Mouse (Mus musculus): ENCODE results near the gene Prpf19. TPM values are rescaled to one million over a fixed set of nuclear protein-coding genes. Genes with fewer than 3 reads are reported as not detected.
A peak's percentile ranks its signal among the peaks of the same experiment; 100 is the strongest.

Gene Prpf19
- polyA plus RNA-seq, 2 experiments: 15.7 to 108 TPM

GRCm38 (mm10) chr19:10930641-10931040 is 35.6 kb downstream of the Prpf19 start:
- Histone ChIP-seq H3K27ac (no peak overlapping the region), H3K9me3 (ENCODE audit: control insufficient read depth, low read length) (no peaks in the 10 kb centered on the region), H3K4me1 (replicated peaks; ENCODE audit: control insufficient read depth in 2 of 2, insufficient read depth in 2 of 2, low read length in 1 of 2) (0 out of 4 replicates have a peak, but pooled peaks cover 0 to 1% of the 10 kb centered on the region in 2 experiments), H3K4me2 (ENCODE audit: low read depth) (no peak overlapping the region), H3K36me3 (replicated peaks; ENCODE audit: control insufficient read depth, insufficient read depth, low read depth) (no peaks in the 10 kb centered on the region), H3K9ac (replicated peaks) (no peak overlapping the region), H3K27me3 (ENCODE audit: control insufficient read depth, insufficient read depth, low read length) (no peaks in the 10 kb centered on the region), H3K4me3 (ENCODE audit: insufficient read depth in 1 of 2, low read depth in 2 of 2, low read length in 2 of 2) (no peak overlapping the region)
- DNase-seq (ENCODE audit: low read depth in 3 of 3, low spot score in 3 of 3) (no peak), ATAC-seq (ENCODE audit: insufficient read depth) (no peak)
- WGBS (ENCODE audit: insufficient replicate concordance): 39% methylated on average over 2 of the region's 2 CpGs
- no peak for TF ChIP-seq EP300 (IDR thresholded peaks at IDR 0.05; ENCODE audit: low read depth)
- no peak for TF ChIP-seq CTCF (IDR thresholded peaks at IDR 0.05; ENCODE audit: low read depth)

- DNase-seq (ENCODE audit: low read depth in 3 of 3, low spot score in 3 of 3) (no peak), ATAC-seq (ENCODE audit: insufficient read depth) (no peak)
- Histone ChIP-seq H3K9me3 (ENCODE audit: control insufficient read depth, low read length) (no peaks in the 10 kb centered on the region), H3K4me3 (ENCODE audit: insufficient read depth in 1 of 2, low read depth in 2 of 2, low read length in 2 of 2) (no peak overlapping the region), H3K27ac (no peak overlapping the region), H3K9ac (replicated peaks) (no peak overlapping the region), H3K36me3 (replicated peaks; ENCODE audit: control insufficient read depth, insufficient read depth, low read depth) (no peaks in the 10 kb centered on the region), H3K27me3 (ENCODE audit: control insufficient read depth, insufficient read depth, low read length) (no peaks in the 10 kb centered on the region), H3K4me1 (replicated peaks; ENCODE audit: control insufficient read depth in 2 of 2, insufficient read depth in 2 of 2, low read length in 1 of 2) (peaks cover 0 to 19% of the 10 kb centered on the region in 2 experiments), H3K4me2 (ENCODE audit: low read depth) (no peak overlapping the region)
- no peak for TF ChIP-seq EP300 (IDR thresholded peaks at IDR 0.05; ENCODE audit: low read depth)
- no peak for TF ChIP-seq CTCF (IDR thresholded peaks at IDR 0.05; ENCODE audit: low read depth)
- 32% methylated on average over 5 of the region's 5 CpGs for whole genome bisulfite sequencing (ENCODE audit: insufficient replicate concordance)
Measured at GRCm38 (mm10) chr19:10935029-10935428, 40.0 kb downstream of the Prpf19 start.

GRCm38 (mm10) chr19:10936077-10936476 is 41.0 kb downstream of the Prpf19 start:
- Histone ChIP-seq H3K36me3 (replicated peaks; ENCODE audit: control insufficient read depth, insufficient read depth, low read depth) (no peaks in the 10 kb centered on the region), H3K27me3 (ENCODE audit: control insufficient read depth, insufficient read depth, low read length) (no peaks in the 10 kb centered on the region), H3K4me2 (ENCODE audit: low read depth) (no peak overlapping the region), H3K9ac (replicated peaks) (no peak overlapping the region), H3K4me3 (ENCODE audit: insufficient read depth in 1 of 2, low read depth in 2 of 2, low read length in 2 of 2) (no peak overlapping the region), H3K4me1 (replicated peaks; ENCODE audit: control insufficient read depth in 2 of 2, insufficient read depth in 2 of 2, low read length in 1 of 2) (peaks cover 0 to 19% of the 10 kb centered on the region in 2 experiments), H3K9me3 (ENCODE audit: control insufficient read depth, low read length) (no peaks in the 10 kb centered on the region), H3K27ac (no peak overlapping the region)
- 77% methylated on average over 5 of the region's 5 CpGs for WGBS (ENCODE audit: insufficient replicate concordance)
- DNase-seq (ENCODE audit: low read depth in 3 of 3, low spot score in 3 of 3): no peak
- TF ChIP-seq EP300 (IDR thresholded peaks at IDR 0.05; ENCODE audit: low read depth): no peak
- TF ChIP-seq CTCF (IDR thresholded peaks at IDR 0.05; ENCODE audit: low read depth): peak; percentile 62
- no peak for ATAC-seq (ENCODE audit: insufficient read depth)

- Histone ChIP-seq H3K4me3 (ENCODE audit: insufficient read depth in 1 of 2, low read depth in 2 of 2, low read length in 2 of 2) (no peak within 1 kb of the TSS), H3K4me2 (ENCODE audit: low read depth) (no peak within 1 kb of the TSS), H3K36me3 (replicated peaks; ENCODE audit: control insufficient read depth, insufficient read depth, low read depth) (no peaks in the 10 kb centered on the region), H3K27me3 (ENCODE audit: control insufficient read depth, insufficient read depth, low read length) (no peaks in the 10 kb centered on the region), H3K9ac (replicated peaks) (no peak within 1 kb of the TSS), H3K4me1 (replicated peaks; ENCODE audit: control insufficient read depth in 2 of 2, insufficient read depth in 2 of 2, low read length in 1 of 2) (peaks cover 0 to 19% of the 10 kb centered on the region in 2 experiments), H3K27ac (no peak within 1 kb of the TSS), H3K9me3 (ENCODE audit: control insufficient read depth, low read length) (no peaks in the 10 kb centered on the region)
- peak in 1 of 3 experiments; percentile 37 for DNase-seq (ENCODE audit: low read depth in 3 of 3, low spot score in 3 of 3)
- TF ChIP-seq EP300 (IDR thresholded peaks at IDR 0.05; ENCODE audit: low read depth) (no peak; the same call in 1 of the 2 replicates), CTCF (IDR thresholded peaks at IDR 0.05; ENCODE audit: low read depth) (no peak)
- 8% methylated on average over 5 of the region's 5 CpGs for WGBS (ENCODE audit: insufficient replicate concordance)
- peak; percentile 82 for ATAC-seq (ENCODE audit: insufficient read depth)
Measured at GRCm38 (mm10) chr19:10937110-10937563, 42.1 kb downstream of the Prpf19 start, which contains the start of gene Ptgdr2. Ptgdr2 (plus strand) TSS chr19:10937160.

- no peaks in the 10 kb centered on the region for H3K27me3 ChIP-seq (ENCODE audit: control insufficient read depth, insufficient read depth, low read length)
- H3K4me3 ChIP-seq (ENCODE audit: insufficient read depth in 1 of 2, low read depth in 2 of 2, low read length in 2 of 2): no peak overlapping the region
- H3K36me3 ChIP-seq (replicated peaks; ENCODE audit: control insufficient read depth, insufficient read depth, low read depth): peaks cover 3% of the 10 kb centered on the region; the same call in 1 of the 2 replicates
- no peak for ATAC-seq (ENCODE audit: insufficient read depth)
- no peaks in the 10 kb centered on the region for H3K9me3 ChIP-seq (ENCODE audit: control insufficient read depth, low read length)
- peaks cover 0 to 19% of the 10 kb centered on the region in 2 experiments for H3K4me1 ChIP-seq (replicated peaks; ENCODE audit: control insufficient read depth in 2 of 2, insufficient read depth in 2 of 2, low read length in 1 of 2)
- H3K4me2 ChIP-seq (ENCODE audit: low read depth): no peak overlapping the region
- no peak for DNase-seq (ENCODE audit: low read depth in 3 of 3, low spot score in 3 of 3)
- WGBS (ENCODE audit: insufficient replicate concordance): 15% methylated on average over 3 of the region's 3 CpGs
- no peak for TF ChIP-seq EP300 (IDR thresholded peaks at IDR 0.05; ENCODE audit: low read depth)
- TF ChIP-seq CTCF (IDR thresholded peaks at IDR 0.05; ENCODE audit: low read depth): no peak
- no peak overlapping the region for H3K27ac ChIP-seq
- no peak overlapping the region for H3K9ac ChIP-seq (replicated peaks)
Measured at GRCm38 (mm10) chr19:10938771-10939170, 43.7 kb downstream of the Prpf19 start.

All from liver, embryonic 14.5 days (tissue).